Mouse (Mus musculus) CH12.LX (cell line): Measurements from ENCODE around the gene Sfta2.

Source experiments
- CTCF ChIP-seq, 2 experiments: IDR thresholded peaks in 1 of 2; conservative IDR thresholded peaks in 1 of 2; 2 replicates each; pipeline ENCODE4 v1.5.1; 2011 to 2012; ENCODE audit warnings: low read depth in 2 of 2, low read length in 2 of 2, improper control_type of control experiment in 1 of 2, inconsistent platforms in 1 of 2, mild to moderate bottlenecking in 1 of 2, moderate library complexity in 1 of 2
- IRF4 ChIP-seq: IDR thresholded peaks from 2 replicates; pipeline ENCODE4 v1.6.1; 2014; ENCODE audit warnings: low read depth, mild to moderate bottlenecking, inconsistent platforms, low read length, improper control_type of control experiment
- JUN ChIP-seq: IDR thresholded peaks from 2 replicates; pipeline ENCODE4 v1.6.1; 2011; ENCODE audit warnings: low read depth, mild to moderate bottlenecking, low read length, improper control_type of control experiment, moderate library complexity; ENCODE audit not compliant: insufficient read depth
- MAX ChIP-seq: IDR thresholded peaks from 2 replicates; pipeline ENCODE4 v1.6.1; 2011; ENCODE audit warnings: low read length, improper control_type of control experiment
- MEF2A ChIP-seq: IDR thresholded peaks from 2 replicates; pipeline ENCODE4 v1.6.1; 2014; ENCODE audit warnings: low read depth, mild to moderate bottlenecking, inconsistent platforms, low read length, improper control_type of control experiment, borderline replicate concordance
- POLR2A ChIP-seq: IDR thresholded peaks from 2 replicates; pipeline ENCODE4 v1.6.1; 2011; ENCODE audit warnings: low read depth, mild to moderate bottlenecking, improper control_type of control experiment, low read length
- RCOR1 ChIP-seq: conservative IDR thresholded peaks from 2 replicates; pipeline ENCODE4 v1.6.1; 2012; ENCODE audit warnings: low read depth, mild to moderate bottlenecking, inconsistent platforms, low read length, improper control_type of control experiment

- TF ChIP-seq MEF2A (no peak), CTCF (conservative IDR thresholded peaks at IDR 0.05 in 1 of 2, IDR thresholded peaks at IDR 0.05 in 1 of 2; ENCODE audit: low read depth in 2 of 2, low read length in 2 of 2) (no peak), POLR2A (no peak), RCOR1 (no peak), IRF4 (no peak), JUN (no peak), MAX (no peak)
These were observed at the start of gene Sfta2 for GRCm38 (mm10) chr17:35601249-35601648.
